Mouse (Mus musculus) cerebellum, adult 9-11 months (tissue): Measurements from ENCODE around the gene Taar9.
"Not testable (repeated sequence)": the region's sequence is repeated elsewhere in the genome, so short reads cannot be mapped to it uniquely, and the experiment has no call there.

Source experiments
- DNase-seq: peaks from one replicate; pipeline ENCODE4 v3.0.0; 2022

Gene Taar9

DNA sequence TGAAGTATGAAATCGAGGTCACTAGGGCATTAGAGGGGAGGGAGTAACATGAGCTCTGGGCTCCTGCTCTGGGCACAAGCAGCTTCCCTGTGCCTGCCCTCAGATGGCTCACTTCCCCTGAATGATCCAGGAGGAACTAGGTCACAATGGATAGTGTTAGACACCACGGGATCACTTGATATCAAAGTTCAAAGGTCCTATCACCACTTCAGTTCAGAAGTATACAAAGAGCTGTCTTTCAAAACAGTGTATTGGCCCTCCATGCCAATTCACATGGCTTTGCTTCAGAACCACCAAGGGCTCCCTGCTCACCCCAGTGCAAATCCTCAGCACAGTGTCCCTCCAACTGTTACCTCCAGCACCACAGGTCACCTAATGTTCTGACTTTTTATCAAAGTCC, 34.6 kb downstream of the Taar9 start:
- not testable (repeated sequence) for DNase-seq

DNA sequence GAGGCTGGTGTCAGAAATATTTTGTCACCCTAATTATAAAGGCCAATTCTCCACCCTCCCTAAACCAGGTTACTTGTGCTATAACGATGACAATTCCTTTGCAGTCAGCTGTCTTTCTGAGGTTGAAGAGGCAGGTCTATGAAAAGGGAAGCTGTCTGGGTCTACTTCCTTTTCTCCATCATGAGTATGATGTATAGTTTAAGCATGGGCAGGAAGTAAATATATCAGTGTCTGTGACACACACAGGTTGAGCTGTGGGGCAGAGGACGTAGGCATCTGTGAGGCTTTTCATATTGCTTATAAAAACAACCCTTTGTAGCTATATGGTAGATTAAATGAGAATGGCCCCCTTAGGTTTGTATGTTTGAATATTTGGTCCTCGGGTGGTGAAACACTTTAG, 50.3 kb downstream of the Taar9 start:
- no peak for DNase-seq
